Mouse (Mus musculus) heart, adult 18-20 months (tissue): ENCODE measurements around the gene Psmc3. TPM values are rescaled to one million over a fixed set of nuclear protein-coding genes. Genes with fewer than 3 reads are reported as not detected.
A peak's percentile ranks its signal among the peaks of the same experiment; 100 is the strongest.
"Not testable (repeated sequence)": the region's sequence is repeated elsewhere in the genome, so short reads cannot be mapped to it uniquely, and the experiment has no call there.

Experiments
- DNase-seq, 2 experiments: peaks; one replicate each; pipeline ENCODE4 v3.0.0; 2021 to 2022; ENCODE audit warnings: mixed read lengths in 1 of 2
- total RNA-seq, 2 experiments: library from RNA; stranded (reverse); gene quantifications; 2 replicates each; pipeline ENCODE4 v1.2.3; 2021

Gene Psmc3
- total RNA-seq, 2 experiments from 2014 or later = 231 to 257 TPM

DNA sequence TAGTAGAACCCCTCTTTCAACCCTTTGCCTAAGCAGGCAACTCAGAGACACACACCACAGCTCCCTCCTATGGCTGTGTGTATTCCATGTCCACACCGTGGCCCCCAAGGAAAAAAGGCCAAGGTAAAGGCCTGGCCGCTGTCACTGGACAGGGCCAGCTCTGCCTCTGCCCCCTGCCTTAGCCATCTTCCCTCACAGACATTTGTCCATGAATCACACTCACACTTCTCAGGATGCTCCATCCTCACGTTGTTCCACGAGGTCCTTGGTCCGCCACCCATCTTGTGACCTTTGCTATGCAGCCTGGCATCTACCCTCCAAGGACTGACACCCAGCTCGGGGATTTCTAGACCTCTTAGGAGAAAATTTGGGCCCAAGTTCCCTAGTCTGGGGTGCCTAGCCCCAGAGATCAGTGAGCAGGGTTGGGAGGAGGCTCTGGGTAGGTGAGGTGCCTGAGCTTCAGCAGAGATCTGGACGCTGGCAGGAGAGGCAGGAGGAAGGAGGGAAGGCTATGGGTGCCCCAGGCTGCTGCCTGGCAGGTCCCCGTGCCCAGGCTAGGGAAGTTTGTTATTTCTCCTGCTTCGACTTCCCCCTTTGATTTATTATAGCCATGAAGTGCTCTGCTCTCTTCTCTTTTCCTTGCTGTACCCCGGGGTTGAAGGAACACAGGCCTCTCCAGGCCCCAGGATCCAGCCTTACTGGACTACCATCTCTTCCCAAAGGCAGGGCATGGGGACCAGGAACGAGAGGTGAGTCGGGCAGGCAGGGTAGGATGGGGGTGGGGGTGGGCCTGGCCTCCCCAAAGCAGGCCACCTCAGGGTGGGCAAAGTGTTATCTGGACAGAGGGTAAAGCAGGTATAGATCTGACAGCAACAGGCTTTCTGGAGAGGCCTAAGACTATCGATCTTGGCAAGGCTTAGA is 28.2 kb downstream of the Psmc3 start, which contains the start of gene Spi1:
Gene Spi1, plus strand, starts transcription at position 616 of the 921 bp plus-strand sequence.
- DNase-seq = no peak

DNA sequence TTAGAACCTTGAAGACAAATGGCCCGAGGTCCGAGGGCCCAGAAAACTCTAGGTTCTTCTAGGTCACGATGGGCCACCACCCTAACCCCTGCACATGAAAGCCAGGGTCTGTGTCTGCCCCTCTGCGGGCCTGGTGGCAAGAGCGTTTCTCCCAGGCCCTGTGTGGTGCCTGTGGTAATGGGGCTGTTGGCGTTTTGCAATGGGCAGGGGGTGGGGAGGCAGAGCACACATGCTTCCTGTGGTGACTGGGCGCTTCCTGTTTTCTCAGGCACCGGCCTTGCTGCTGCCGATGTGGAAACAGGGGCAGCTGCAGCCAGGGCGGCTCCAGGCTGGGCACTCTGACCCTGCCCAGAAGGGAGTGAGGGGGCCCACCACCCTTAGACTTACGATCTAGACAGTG is 29.0 kb downstream of the Psmc3 start:
- DNase-seq = peak; percentile 56 to 86

DNA sequence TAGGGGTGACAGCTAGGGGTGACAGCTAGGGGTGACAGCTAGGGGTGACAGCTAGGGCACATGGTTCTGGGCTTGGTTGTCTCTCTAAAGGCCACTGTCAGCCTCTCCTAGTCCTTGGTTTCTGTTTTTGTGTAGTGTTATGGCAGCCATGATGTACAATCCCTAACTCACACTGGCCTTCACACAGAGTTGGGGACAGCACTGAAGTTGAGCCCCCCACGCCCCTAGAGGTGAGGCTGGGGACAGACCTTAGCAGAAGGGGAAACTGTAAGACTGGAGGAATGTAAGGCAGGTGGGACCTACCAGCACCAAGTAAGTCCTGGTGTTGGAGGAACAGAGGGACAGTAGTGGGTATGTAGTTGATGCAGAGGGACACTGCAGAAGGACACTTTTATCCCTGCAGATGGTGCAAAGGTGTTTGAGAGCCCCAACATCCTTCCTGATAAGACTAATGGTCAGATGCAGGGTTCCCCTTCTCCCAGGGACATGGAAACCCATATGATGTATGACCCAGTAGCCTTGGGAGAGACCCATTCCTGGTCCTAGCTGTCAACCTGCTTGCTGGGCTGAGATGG is 29.6 kb downstream of the Psmc3 start:
- no peak for DNase-seq

DNA sequence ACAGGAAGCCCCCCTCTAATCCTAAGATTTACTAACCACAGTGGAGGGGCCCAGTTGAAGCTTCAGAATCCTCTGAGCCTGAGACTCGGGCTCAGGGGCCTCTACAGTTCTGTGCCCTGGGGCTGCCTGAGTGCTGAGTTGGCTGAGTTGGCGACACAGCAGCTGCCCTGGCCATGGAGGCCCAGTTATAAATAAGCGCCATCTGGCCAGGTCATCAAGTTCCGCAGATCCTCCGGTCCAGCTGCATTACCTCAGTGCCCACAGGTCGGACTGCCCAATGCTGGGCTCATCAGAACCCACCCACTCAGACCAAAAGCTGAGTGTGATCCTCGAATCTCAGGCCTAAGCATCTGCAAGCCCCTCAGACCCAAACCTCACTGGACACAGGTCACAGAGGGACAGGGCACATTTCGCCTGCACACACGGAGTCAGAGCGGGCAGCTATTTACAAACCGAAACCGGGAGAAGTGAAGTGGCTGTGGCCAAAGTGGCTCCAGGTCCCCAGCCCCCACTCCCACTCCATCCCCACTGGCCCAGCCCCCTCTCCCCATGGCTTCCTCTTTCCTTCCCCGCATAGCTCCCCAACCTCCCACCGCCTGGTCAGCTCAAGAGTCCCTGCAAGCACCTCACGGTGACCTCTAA is 30.5 kb downstream of the Psmc3 start:
- peak; percentile 43 to 64 for DNase-seq

DNA sequence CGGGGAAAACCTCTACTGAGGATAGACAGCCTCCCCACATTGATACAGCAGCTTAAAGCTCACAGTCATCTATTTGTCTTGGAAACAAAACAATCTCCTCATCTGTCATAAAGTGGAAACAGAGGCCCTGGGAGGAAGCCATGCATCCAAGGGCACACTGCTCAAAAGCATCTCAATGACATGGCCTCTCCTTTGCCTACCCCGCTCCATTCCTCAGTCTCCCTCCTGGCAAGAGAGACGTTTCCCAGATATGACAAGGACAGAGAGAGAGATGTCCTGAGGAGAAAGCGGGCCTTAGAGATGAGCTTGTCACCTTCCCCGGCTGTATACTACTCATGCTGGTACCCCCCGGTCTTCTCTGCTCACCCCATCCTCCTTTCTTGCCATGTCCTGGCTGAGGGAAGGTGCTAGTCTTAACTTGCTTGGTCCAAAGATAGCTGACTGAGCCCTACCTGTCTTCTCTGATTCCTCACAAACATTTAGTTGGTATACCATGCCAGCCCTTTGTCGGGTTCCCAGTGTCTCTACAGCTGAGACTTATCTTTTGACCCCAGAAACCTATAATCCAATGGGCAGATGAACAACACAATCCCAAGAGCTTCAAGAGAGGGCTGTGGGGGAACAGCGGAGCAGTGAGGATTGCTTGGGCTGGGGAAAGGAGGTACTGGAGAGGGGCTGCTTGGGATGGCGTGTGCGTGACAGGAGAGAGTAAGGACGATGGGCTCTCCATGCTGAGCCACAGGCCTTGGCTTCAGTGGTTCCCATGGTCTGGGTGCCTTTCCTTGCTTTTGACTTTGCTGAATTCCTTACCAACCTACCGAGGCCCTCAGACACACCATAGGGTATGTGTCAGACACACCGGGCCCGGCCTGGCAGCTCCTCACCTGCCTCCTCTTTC is 31.9 kb downstream of the Psmc3 start:
- no peak for DNase-seq

DNA sequence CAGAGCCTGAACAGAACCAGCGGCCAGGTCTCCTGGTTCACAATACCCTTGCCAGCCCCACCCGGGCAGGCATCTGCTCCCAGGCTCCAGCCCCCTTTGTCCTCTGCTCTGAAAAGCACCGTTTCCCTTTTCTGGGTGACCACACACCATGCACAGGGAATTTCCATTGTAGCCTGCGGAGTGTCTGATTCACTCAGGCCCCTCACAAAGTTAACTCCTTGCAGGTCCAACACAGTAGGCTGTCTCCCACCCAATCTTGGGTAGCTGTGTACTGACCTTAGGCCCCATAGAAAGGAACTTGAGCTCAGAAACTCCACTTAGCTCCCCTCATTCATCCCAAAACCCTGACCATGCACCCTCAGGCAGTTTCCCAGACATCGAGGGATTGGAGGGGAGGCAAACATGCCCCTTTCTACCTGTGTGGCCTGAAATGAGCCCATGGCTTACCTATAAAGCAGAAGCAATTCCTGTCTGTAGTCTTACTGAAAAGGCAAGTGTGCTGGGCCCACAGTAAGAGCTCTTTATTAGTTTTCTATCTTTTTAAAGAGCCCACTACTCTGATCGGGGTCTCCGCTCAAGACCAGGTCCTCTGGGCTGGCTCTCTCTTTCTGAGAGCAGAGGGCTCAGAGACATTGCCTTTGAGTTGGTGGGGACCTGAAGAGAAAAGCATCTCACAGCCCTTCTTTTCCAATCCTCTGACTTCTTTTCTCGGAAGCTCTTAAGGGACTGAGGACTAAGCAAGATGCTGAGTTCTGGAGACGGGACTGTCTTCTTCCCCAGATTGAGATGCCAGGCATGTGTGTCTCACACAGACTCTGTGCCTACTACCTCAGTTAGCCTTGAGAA is 32.8 kb downstream of the Psmc3 start:
- DNase-seq = peak in 1 of 2 experiments; percentile 48

DNA sequence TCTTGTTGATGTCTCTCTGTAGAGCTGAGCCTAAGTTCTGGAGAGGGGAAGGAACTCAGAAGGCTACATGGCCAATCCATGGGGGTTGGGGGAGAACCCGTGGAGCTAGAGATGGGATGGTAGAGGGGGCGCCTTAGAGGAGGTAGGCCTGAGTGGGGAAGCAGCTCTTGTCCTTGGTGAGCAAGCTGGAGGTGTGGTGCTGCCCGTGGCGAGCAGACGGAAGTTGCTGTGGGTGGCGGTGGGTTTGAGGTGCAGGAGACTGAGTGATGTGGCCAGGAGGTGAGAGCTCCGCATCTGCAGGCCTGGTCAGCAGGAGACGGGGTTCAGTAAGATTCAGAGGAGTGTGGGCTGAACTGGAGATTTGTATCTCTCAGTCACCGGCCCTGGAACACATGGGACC is 33.6 kb downstream of the Psmc3 start:
- DNase-seq = no peak

DNA sequence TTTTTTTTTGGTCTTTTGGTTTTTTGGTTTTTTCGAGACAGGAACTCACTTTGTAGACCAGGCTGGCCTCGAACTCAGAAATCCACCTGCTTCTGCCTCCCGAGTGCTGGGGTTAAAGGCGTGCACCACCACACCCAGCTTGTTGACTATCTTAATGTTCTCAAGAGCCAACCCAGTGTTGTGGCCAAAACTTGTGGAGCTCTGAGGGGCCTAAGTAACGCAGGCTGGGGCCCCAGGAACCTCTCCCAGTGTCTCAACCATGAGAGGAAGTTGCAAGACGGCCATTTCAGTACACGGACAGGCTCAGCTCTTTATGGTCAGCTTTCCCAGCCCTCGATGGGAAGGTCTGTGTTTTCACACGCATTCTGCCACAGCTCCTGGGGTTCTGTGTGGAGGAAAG is 35.2 kb downstream of the Psmc3 start:
- DNase-seq = no peak

DNA sequence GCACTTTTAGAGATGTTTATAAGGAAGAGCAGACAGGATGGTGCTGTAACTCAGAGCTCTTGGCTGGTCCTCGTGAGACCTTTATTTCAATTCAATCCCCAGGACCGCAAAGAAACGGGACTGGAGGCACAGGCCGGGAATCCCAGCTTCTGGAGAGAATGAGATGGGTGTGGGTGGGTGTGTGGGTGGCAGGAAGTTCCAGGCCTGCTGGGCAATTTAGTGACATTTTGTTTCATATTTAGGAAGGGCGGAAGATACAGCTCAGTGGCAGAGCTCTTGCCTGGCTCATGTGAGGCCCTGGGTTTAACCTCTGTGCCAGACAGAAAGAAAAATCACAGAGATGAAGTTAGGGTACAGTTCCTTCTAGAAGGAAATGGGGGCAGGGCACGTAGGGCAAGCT is 36.4 kb downstream of the Psmc3 start:
- DNase-seq = no peak

DNA sequence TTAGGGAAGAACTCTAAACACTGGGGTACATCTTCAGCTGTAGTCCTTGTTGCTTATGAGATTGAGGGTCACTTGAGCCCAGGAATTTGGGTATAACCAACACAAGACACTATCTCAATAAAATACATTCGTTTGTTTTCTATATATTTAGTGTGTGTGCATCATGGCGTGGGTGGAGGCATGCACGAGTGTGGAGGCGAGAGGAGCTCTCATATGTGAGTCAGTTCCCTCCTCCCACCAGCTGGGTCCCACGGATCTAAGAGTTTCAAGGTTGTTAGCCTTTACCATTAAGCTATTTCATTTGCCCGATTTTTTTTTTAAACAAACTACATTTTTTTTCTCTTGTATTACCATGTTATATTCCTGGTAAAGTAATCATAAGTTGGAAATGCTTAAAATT is 37.0 kb downstream of the Psmc3 start:
- DNase-seq = no peak

DNA sequence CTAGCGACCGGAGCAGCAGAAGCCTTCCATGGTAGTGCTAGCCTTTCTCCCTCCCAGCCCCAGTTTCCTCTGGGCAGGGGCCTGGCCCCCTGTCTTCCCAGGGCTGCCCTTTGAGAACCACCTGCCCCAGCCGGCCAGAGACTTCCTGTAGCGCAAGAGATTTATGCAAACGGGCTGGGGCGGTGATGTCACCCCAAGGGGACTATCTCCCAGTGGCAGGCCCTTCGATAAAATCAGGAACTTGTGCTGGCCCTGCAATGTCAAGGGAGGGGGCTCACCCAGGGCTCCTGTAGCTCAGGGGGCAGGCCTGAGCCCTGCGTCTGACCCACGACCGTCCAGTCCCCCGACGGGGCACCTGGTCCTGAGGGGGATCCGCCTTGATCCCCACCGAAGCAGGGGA is 42.7 kb downstream of the Psmc3 start:
- peak in 1 of 2 experiments; percentile 78 for DNase-seq

DNA sequence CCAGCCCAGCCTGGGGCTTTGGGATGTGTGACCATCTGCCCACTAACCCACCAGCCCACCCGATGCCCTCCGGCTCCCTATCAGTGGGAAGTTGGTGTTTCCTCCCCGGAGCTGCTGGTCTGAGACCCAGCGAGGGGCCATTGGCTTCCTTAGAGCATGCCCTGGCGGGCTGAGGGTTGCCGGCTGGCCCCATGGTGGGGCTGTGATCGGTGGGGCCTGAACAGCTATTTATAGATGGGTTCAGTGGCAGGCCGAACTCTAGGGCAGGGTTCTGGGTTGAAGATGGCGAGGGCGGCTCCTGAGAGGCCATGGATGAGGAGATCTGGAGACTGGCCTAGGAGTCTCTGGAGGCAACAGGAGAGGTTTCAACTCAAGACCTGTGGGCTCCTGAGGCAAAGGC is 43.2 kb downstream of the Psmc3 start:
- DNase-seq = no peak

DNA sequence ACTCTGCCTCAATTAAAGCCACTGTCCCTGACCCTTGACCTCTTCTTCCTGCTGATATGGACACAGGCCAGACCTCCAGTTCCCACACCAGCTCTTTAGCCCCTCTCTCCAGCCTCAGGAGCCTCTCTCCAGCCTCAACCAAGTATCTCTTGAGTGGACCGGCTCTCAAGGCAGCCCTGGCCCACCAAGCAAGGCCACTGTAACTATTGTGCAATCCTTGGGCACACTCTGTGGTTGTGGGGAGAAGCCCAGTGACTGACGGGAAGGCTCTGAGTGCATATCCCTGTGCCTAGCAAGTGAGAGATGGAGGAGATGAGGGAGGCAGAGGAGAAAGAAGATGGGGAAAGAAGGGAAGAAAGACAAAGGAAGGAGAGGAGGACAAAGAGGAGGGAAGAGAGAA is 44.3 kb downstream of the Psmc3 start:
- no peak for DNase-seq

DNA sequence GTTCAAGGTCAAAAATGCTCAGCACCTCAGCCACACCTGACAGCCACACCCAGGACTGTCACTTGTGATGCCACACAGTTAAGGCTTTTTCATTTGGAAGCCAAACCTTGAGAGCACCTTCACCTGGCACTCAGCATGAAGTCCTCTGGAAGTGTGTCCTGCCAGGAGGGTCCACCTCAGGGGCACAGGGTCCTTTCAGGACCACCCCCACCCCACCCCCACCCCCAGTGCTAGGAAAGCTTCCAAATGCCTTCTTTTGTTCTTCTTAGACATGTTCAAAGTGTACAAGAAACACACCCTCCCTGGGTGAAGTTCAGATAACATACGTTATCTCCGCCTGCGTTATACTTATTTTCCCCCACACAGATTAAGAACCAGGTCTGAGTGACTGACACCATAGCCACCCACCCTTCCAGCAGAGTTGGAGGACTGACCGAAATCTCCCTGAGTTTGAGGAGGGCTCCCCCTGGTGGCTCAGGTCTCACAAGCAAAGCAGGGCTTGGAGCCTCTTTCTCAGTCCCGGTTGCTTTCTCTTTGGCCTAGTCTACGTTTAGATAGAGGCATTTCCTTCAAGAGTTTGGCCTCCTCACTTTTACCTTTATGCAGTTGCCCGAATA is 47.4 kb downstream of the Psmc3 start:
- peak; percentile 89 to 97 for DNase-seq

DNA sequence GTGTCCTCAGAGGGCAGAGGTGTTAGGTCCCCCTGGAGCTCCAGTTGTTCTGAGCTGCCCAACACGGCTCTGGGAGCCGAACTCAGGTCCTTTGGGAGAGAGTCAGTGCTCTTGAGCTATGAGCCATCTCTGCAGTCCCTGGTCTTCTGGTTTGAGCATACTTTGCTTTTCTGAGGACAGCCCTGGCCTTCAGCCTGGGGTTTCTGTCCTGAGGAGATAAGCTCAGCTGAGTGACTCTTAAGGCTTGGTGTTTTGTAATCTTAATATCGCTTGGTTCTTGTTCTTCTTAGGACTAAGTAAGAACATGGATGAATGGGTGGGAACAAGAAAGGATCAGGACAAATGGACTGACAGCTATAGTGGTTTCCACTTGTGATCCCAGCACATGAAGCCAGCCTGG is 54.3 kb downstream of the Psmc3 start:
- no peak for DNase-seq

DNA sequence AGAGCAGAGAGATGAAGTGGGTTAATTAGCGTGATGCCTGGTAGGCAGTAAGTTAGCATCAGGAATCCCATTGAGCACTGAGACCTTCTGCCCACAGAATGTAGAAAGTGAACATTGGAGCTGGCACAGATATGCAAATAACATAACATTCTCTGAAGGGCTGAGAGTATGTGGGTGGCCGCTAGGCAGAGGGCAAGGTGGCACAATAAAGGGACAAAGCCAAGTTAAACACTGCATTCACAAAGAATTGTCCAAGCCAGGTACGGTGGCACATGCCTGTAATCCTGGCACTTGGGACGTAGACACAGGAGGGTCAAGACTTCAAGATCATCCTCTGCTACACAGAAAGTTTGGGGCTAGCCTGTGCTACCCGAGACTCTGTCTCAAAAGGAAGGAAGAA is 55.4 kb downstream of the Psmc3 start:
- no peak for DNase-seq

DNA sequence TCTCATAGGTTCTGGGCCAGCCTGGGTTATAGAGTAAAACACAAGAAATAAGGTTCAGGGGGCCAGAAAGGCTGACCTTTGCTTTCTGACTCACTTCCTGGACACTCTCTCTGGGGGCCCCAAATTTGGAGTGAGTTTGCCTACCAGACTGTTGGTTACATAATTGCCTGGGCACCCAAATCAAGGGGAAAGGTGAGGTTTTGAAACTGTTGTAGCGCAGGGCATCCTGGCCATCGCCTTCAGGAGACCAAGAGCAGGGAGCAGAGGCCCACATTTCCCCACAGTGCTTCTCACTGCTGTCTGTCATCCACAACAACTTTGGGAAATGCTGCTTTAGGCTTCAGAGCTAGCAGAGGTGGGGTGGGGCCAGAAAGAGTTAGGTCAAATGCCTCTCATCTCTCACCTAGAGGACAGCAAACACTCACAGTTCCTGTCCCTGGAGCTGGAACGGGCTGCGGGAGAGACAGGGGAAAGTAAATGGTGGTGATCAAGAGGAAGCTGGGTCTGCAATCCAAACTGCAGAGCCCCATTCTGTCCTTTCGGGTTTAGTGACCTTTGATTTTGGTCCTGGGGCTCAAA is 56.1 kb downstream of the Psmc3 start:
- no peak for DNase-seq

DNA sequence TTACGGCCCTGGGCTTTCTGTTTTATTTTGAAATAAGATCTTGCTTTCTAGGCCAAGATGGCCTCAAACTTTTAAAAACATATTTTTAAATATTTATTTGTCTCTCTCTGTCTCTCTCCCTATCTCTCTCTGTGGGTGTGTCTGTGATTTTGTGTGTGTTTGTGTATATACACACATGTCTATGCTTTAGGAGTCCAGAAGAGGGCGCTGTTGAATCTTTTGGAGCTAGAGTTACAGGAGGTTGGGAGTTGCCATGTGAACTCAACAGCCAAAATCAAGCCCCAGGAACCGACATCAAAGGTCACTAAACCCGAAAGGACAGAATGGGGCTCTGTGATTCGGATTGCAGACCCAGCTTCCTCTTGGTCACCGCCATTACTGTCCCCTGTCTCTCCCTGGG is 56.6 kb downstream of the Psmc3 start:
- no peak for DNase-seq

DNA sequence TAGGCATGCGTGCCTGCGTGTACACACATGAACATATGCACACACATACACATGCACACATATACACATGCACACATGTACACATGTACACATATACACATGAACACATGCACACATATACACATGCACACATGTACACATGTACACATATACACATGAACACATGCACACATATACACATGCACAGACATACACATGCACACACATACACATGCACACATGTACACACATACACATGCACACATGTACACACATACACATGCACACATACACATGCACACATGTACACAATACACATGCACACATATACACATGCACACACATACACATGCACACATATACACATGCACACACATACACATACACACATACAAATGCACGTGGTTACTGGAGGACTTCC is 58.0 kb downstream of the Psmc3 start:
- not testable (repeated sequence) for DNase-seq

DNA sequence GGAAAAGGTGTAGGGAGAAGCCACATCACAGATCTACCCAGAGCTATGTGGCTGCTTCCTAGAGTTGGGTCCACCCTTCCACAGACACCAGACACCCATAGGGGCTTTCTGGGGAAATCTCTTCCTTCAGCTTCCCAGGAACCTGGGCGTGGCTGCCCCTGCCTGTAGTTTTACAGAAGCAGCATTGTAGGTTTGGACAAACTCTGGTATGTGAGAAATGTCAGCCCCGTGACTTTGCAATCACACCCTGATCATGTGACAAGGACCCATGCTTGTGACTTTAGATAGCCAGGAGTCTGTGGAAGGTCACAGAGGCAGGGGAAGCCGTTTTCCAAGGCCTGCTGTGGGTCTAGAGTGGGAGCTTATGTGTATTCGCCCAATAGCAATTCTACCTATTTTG is 58.7 kb downstream of the Psmc3 start:
- no peak for DNase-seq
